Mouse (Mus musculus) embryo, embryonic 11 days (tissue): ENCODE data around the gene Zfp189.
"Not testable (repeated sequence)": the region's sequence is repeated elsewhere in the genome, so short reads cannot be mapped to it uniquely, and the experiment has no call there.

ENCODE experiments used
- DNase-seq: peaks from one replicate; pipeline ENCODE4 v3.0.0-alpha.2; 2015

Gene Zfp189

GRCm38 (mm10) chr4:49520572-49521340 is at the start of gene Zfp189, which contains the start of gene Mrpl50:
TSS of gene Zfp189 (plus strand) at chr4:49521176.
TSS of gene Mrpl50 (minus strand) at chr4:49521093.
- peak; percentile 98 for DNase-seq

- no peak for DNase-seq
These were observed 47.4 kb upstream of the Zfp189 start, which contains the start of gene Acnat1 for GRCm38 (mm10) chr4:49473435-49474100. TSS of gene Acnat1 (minus strand) at chr4:49473912.

GRCm38 (mm10) chr4:49474583-49474982 is 46.4 kb upstream of the Zfp189 start:
- no peak for DNase-seq

GRCm38 (mm10) chr4:49478118-49478877 is 42.7 kb upstream of the Zfp189 start:
- peak; percentile 71 for DNase-seq

- DNase-seq, result not testable (repeated sequence)
These were observed 41.9 kb upstream of the Zfp189 start for GRCm38 (mm10) chr4:49479035-49479434.

- no peak for DNase-seq
These were observed 40.7 kb upstream of the Zfp189 start for GRCm38 (mm10) chr4:49480104-49480760.

- DNase-seq, result peak; percentile 14
These were observed 40.1 kb upstream of the Zfp189 start for GRCm38 (mm10) chr4:49480896-49481295.

- no peak for DNase-seq
These were observed 35.5 kb upstream of the Zfp189 start for GRCm38 (mm10) chr4:49485442-49485841.

- DNase-seq, result not testable (repeated sequence)
These were observed 34.9 kb upstream of the Zfp189 start for GRCm38 (mm10) chr4:49485934-49486650.

- no peak for DNase-seq
These were observed 17.4 kb upstream of the Zfp189 start for GRCm38 (mm10) chr4:49503563-49503962.

- DNase-seq, result no peak
These were observed 14.6 kb upstream of the Zfp189 start, which contains the start of gene Baat for GRCm38 (mm10) chr4:49506386-49506785. TSS of gene Baat (minus strand) at chr4:49506557.

- no peak for DNase-seq
These were observed 11.8 kb upstream of the Zfp189 start for GRCm38 (mm10) chr4:49509183-49509582.

- DNase-seq, result not testable (repeated sequence)
These were observed 10.6 kb upstream of the Zfp189 start for GRCm38 (mm10) chr4:49510236-49510835.

- DNase-seq, result peak; percentile 43
These were observed 8.3 kb upstream of the Zfp189 start for GRCm38 (mm10) chr4:49512636-49513035.

GRCm38 (mm10) chr4:49514441-49514840 is 6.5 kb upstream of the Zfp189 start:
- no peak for DNase-seq

- DNase-seq, result peak; percentile 38
These were observed 1.5 kb upstream of the Zfp189 start for GRCm38 (mm10) chr4:49519476-49519875.

- peak; percentile 50 for DNase-seq
These were observed 370 bp downstream of the Zfp189 start for GRCm38 (mm10) chr4:49521346-49521745.

GRCm38 (mm10) chr4:49522576-49522975 is 1.6 kb downstream of the Zfp189 start:
- DNase-seq, result no peak

GRCm38 (mm10) chr4:49535036-49535435 is 14.1 kb downstream of the Zfp189 start:
- DNase-seq, result no peak

- no peak for DNase-seq
These were observed 14.8 kb downstream of the Zfp189 start for GRCm38 (mm10) chr4:49535675-49536294.

- no peak for DNase-seq
These were observed 15.7 kb downstream of the Zfp189 start for GRCm38 (mm10) chr4:49536671-49537070.
